Mouse (Mus musculus) layer of hippocampus, adult 8-10 months (tissue): ENCODE data around the gene Nt5dc2. TPM values are rescaled to one million over a fixed set of nuclear protein-coding genes. Genes with fewer than 3 reads are reported as not detected.

Source experiments
- DNase-seq, 2 experiments: peaks; one replicate each; pipeline ENCODE4 v3.0.0; 2022; ENCODE audit warnings: low spot score in 2 of 2
- total RNA-seq, 4 experiments: library from RNA; stranded (reverse); gene quantifications; 2 replicates each; pipeline ENCODE4 v1.2.4; 2022

The Nt5dc2 gene
- total RNA-seq, 4 experiments from 2014 or later: 5.9 to 8.8 (median 7.8) TPM

GRCm38 (mm10) chr14:31134015-31135000 lies 3.5 kb downstream of the Nt5dc2 start:
- DNase-seq: no peak

- no peak for DNase-seq
These were observed 4.9 kb downstream of the Nt5dc2 start for GRCm38 (mm10) chr14:31135495-31136410.

- no peak for DNase-seq
These were observed 5.8 kb downstream of the Nt5dc2 start for GRCm38 (mm10) chr14:31136411-31137280.

GRCm38 (mm10) chr14:31137281-31137595 lies 6.4 kb downstream of the Nt5dc2 start:
- no peak for DNase-seq

GRCm38 (mm10) chr14:31137791-31138190 lies 6.9 kb downstream of the Nt5dc2 start:
- DNase-seq: no peak

DNA sequence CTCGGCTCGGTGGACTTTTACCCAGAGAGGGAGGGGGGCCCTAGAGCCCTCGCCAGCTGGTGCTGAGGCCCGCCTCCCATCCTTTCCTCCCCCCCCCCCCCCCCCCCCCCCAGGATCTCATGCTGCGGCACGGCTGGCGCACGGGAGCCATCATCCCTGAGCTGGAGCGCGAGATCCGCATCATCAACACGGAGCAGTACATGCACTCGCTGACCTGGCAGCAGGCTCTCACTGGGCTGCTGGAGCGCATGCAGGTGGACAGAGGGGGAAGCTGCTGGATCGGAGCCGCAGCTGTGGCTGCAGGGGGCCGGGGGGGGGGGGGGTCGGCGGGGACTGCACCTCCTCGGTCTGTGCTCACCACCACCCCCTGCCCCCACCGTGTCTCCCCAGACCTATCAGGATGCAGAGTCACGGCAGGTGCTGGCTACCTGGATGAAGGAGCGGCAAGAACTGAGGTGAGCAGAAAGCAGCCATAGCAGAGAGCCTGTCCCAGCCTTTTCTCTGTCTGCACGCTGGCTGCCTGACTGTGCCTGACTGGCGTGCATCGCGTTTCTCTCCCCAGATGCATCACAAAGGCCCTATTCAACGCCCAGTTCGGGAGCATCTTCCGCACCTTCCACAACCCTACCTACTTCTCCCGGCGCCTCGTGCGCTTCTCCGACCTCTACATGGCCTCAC lies 7.5 kb downstream of the Nt5dc2 start:
- DNase-seq: no peak

DNA sequence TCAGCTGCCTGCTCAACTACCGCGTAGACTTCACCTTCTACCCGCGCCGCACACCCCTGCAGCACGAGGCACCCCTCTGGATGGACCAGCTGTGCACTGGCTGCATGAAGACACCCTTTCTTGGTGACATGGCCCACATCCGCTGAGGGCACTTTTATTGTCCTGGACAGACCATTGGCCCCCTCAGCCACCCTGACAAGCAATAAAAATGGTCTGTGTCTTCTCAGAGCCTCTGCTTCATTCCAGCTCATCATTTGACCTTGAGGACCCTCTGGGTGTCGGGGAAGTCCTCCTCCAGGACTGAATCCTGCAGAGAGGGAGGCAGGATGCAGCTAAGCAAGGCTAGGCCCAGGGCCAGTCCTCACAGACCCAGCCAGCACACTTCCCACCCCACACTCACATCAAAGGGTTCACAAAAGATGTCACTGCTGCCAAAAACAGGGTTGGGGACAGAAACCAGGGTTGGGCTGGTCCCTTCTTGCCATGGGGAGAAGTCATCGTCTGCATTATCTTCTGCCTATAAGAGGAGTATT lies 8.1 kb downstream of the Nt5dc2 start:
- no peak for DNase-seq

- DNase-seq: no peak
These were observed 8.8 kb downstream of the Nt5dc2 start for GRCm38 (mm10) chr14:31139666-31140065.

DNA sequence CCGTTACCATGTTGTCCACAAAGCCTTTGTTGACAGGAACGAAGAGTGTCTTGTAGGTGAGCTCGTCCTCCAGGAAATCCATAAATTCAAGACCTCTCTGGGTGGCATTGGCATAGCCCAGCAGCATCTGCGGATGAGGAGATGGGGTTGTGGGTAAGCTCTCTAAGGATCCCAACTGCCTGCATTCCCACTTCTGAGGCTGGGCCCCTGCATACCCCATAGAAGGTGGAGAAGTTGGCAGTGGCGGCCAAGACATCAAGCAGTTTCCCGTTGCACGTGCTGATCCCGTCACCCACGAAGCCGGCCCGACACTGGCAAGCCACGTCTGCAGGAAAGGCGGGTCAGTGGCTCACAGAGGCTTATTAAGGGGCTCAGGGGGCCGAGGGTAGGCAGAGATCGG lies 9.3 kb downstream of the Nt5dc2 start:
- no peak for DNase-seq

- DNase-seq: no peak
These were observed 10.2 kb downstream of the Nt5dc2 start for GRCm38 (mm10) chr14:31141011-31141410.

GRCm38 (mm10) chr14:31145694-31146093 lies 14.8 kb downstream of the Nt5dc2 start:
- no peak for DNase-seq

- no peak for DNase-seq
These were observed 29.6 kb downstream of the Nt5dc2 start for GRCm38 (mm10) chr14:31160196-31161150.

DNA sequence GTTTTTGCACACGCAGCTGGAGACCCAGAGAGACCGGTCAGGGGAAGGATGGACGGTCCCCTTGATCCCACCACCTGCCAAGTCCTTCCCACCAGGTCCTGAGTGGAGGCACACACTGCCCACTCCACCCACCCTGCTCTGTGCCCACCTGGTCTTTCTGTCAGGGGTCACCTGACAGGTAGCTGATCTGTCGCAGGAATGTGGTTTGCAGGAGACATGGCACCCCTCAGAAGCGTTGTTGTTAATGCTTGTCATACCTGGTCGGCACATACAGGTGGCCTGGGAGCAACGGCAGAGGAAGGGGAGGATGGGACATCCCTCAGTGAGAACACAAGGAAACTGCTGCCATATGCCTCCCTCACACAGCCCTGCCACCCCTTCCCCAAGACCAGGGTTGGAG lies 30.3 kb downstream of the Nt5dc2 start:
- DNase-seq: no peak

- no peak for DNase-seq
These were observed 30.8 kb downstream of the Nt5dc2 start for GRCm38 (mm10) chr14:31161638-31162037.

DNA sequence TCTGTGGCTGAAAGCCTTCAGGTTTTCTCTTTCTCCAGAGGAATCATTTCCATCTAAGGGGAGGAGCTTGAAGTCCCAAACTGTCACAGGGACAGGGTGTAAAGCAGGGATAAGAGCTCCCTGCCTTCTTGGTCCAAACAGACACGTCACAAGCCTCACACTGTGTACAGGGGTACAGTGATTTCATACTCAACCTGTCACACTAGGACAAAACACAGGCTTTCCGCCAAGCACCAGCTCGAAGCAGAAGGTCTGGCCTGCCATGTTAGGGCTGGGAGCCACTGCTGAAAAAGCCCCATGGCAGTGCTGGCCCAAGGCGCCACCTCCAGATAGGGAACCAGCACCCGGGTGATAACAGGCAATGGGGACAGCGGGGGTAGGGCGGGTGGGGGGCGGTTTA lies 33.2 kb downstream of the Nt5dc2 start:
- DNase-seq: no peak

DNA sequence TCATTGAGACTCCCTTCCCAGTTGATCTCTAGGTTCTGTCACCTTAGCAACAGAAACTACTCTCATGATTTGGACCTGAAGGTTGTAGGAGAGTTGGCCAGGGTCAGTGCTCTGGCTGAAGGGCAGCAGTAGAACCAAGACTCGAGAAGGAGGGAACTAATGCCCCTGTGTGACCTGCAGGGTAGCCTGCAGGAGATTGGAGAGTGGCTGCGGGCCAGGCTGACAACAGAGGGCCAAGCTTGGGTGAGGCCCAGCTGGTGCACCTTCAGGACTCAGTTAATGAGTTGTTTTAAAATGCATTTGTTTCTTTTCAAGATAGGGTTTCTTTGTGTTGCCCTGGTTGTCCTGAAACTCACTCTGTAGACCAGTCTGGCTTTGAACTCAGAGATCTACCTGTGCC lies 34.2 kb downstream of the Nt5dc2 start:
- no peak for DNase-seq

DNA sequence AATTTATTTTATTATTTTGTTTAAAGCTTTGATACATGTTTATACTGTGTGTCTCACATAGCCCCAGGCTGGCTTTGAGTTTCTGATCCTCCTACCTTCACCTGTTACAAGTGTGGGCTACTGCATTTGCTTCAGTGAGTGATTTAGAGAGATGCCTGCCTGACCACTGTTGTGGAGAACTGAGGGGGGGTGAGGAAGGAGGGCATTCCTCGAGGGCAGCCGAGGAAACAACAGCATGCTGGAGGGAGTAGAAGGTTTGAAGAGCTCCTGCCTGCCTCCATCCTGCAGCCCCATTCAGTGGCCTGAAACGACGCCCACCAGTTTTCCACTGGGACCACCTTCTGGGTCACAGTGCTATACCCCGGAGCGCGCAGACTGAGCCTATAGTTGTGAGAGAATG lies 34.6 kb downstream of the Nt5dc2 start:
- no peak for DNase-seq

GRCm38 (mm10) chr14:31165991-31166630 lies 35.3 kb downstream of the Nt5dc2 start:
- DNase-seq: no peak

GRCm38 (mm10) chr14:31166827-31167226 lies 36.0 kb downstream of the Nt5dc2 start:
- no peak for DNase-seq
